ENCODE assay signal across 10 mouse cellular contexts in genomic region chr5:33104025-33104481, GRCm38 (mm10). TPM values are rescaled to one million over a fixed set of nuclear protein-coding genes. Genes with fewer than 3 reads are reported as not detected.
DNase-seq lines count a peak whose midpoint lies in the region; ATAC-seq and TF ChIP-seq lines count a peak whose summit lies in the region.
"Had no signal": no experiment of that assay in that cellular context is flagged by ENCODE, and none has a peak within 500 bp of the region (broad histone marks: within the 10 kb centered on the region; RNA-seq: fewer than 3 reads in every experiment).

TSS of gene Slc5a1 (plus strand) at chr5:33104219.

- H3K4me1 ChIP-seq in E14TG2a.4 (replicated peaks; ENCODE audit: low read depth, low read length): peaks cover 59% of the 10 kb centered on the region
- H3K4me1 ChIP-seq in embryonic facial prominence, embryonic 12.5 days: no peaks in the 10 kb centered on the region; the same call in 1 of the 2 replicates
- H3K4me1 ChIP-seq in kidney, adult 2 months (ENCODE audit: control insufficient read depth, insufficient read depth, low read length): peaks cover 2% of the 10 kb centered on the region; the same call in 1 of the 2 replicates
- H3K4me1 ChIP-seq in lung, postnatal 0 days (ENCODE audit: insufficient read depth, low read depth, low read length): no peaks in the 10 kb centered on the region

- no peak for TF ChIP-seq EP300 in lung, postnatal 0 days (IDR thresholded peaks at IDR 0.05)

- peaks cover 47% of the 10 kb centered on the region for H3K27me3 ChIP-seq in E14TG2a.4 (ENCODE audit: insufficient read depth, low read length)
- peaks cover 43% of the 10 kb centered on the region for H3K27me3 ChIP-seq in embryonic facial prominence, embryonic 12.5 days
- no peaks in the 10 kb centered on the region for H3K27me3 ChIP-seq in kidney, adult 2 months (replicated peaks; ENCODE audit: control insufficient read depth, insufficient read depth, low read length)
- no peaks in the 10 kb centered on the region for H3K27me3 ChIP-seq in lung, postnatal 0 days (replicated peaks; ENCODE audit: insufficient read depth, low read length)

- H3K4me2 ChIP-seq in embryonic facial prominence, embryonic 12.5 days (replicated peaks): peak within 1 kb of the TSS; percentile 34
- peak within 1 kb of the TSS; percentile 40 for H3K4me2 ChIP-seq in lung, postnatal 0 days (replicated peaks; ENCODE audit: low read depth, low read length)

- TF ChIP-seq CTCF in E14TG2a.4 (conservative IDR thresholded peaks at IDR 0.05; ENCODE audit: low read length): no peak
- TF ChIP-seq CTCF in kidney, adult 2 months (conservative IDR thresholded peaks at IDR 0.05; ENCODE audit: insufficient read depth, insufficient read length, low read depth, low read length): no peak
- TF ChIP-seq CTCF in lung, postnatal 0 days (IDR thresholded peaks at IDR 0.05): no peak

- no peaks in the 10 kb centered on the region for H3K36me3 ChIP-seq in E14TG2a.4 (ENCODE audit: insufficient read depth, low read length)
- H3K36me3 ChIP-seq in embryonic facial prominence, embryonic 12.5 days: no peaks in the 10 kb centered on the region
- H3K36me3 ChIP-seq in kidney, adult 2 months (ENCODE audit: control insufficient read depth, insufficient read depth, low read length): no peaks in the 10 kb centered on the region
- no peaks in the 10 kb centered on the region for H3K36me3 ChIP-seq in lung, postnatal 0 days (ENCODE audit: insufficient read depth, low read length)

- no peak for TF ChIP-seq POLR2A in kidney, adult 2 months (IDR thresholded peaks at IDR 0.05; ENCODE audit: low read depth, low read length)

- 10% methylated on average over 25 of the region's 25 CpGs for WGBS in embryonic facial prominence, embryonic 12.5 days
- 11% methylated on average over 25 of the region's 25 CpGs for WGBS in kidney, adult 2 months
- 11% methylated on average over 25 of the region's 25 CpGs for WGBS in lung, postnatal 0 days

- H3K9ac ChIP-seq in embryonic facial prominence, embryonic 12.5 days: no peak within 1 kb of the TSS
- H3K9ac ChIP-seq in lung, postnatal 0 days (replicated peaks; ENCODE audit: low read depth): no peak within 1 kb of the TSS

- peaks cover 5% of the 10 kb centered on the region; the same call in 1 of the 2 replicates for H3K9me3 ChIP-seq in E14TG2a.4 (ENCODE audit: low read length)
- no peaks in the 10 kb centered on the region for H3K9me3 ChIP-seq in embryonic facial prominence, embryonic 12.5 days
- no peaks in the 10 kb centered on the region for H3K9me3 ChIP-seq in lung, postnatal 0 days (ENCODE audit: low read length)

- DNase-seq in kidney, adult 2 months: peak; percentile 68
- DNase-seq in lung, postnatal 0 days (ENCODE audit: low spot score): peak; percentile 34
- no peak for DNase-seq in cerebellum, postnatal 36 days
- DNase-seq in c-Kit-positive CD71-positive TER-119-positive erythroid progenitor cells, embryonic 14.5 days (ENCODE audit: low spot score): no peak
- DNase-seq in adrenal gland, postnatal 4 days (ENCODE audit: low spot score in 2 of 2): no peak
- DNase-seq in thymus, postnatal 10 days (ENCODE audit: low spot score in 2 of 2): no peak
- DNase-seq: cerebellum, postnatal 14 days; heart, postnatal 36 days had no signal

- ATAC-seq in embryonic facial prominence, embryonic 12.5 days (ENCODE audit: insufficient number of reproducible peaks, insufficient read depth, low FRiP score, low TSS enrichment): no peak
- ATAC-seq in lung, postnatal 0 days: peak; percentile 65

- peak within 1 kb of the TSS; percentile 72 for H3K4me3 ChIP-seq in E14TG2a.4 (replicated peaks; ENCODE audit: low read length)
- H3K4me3 ChIP-seq in embryonic facial prominence, embryonic 12.5 days: peak within 1 kb of the TSS; percentile 13; the same call in 1 of the 2 replicates
- peak within 1 kb of the TSS; percentile 46 for H3K4me3 ChIP-seq in kidney, adult 2 months (ENCODE audit: insufficient read depth, low read depth, low read length)
- 0 out of 2 replicates have a peak within 1 kb of the TSS, but pooled peaks have one; percentile 12 for H3K4me3 ChIP-seq in lung, postnatal 0 days (ENCODE audit: low read depth, low read length)

- H3K27ac ChIP-seq in embryonic facial prominence, embryonic 12.5 days: no peak within 1 kb of the TSS
- H3K27ac ChIP-seq in kidney, adult 2 months (ENCODE audit: insufficient read depth, low read depth, low read length): peak within 1 kb of the TSS; percentile 7; the same call in 1 of the 2 replicates
- H3K27ac ChIP-seq in lung, postnatal 0 days (ENCODE audit: low read length): no peak within 1 kb of the TSS

RNA-seq across cellular contexts. Expression of gene Slc5a1, which starts in this region (rescaled TPM):
- 0.06 TPM in 1 of 2 replicates, not detected in the other for polyA plus RNA-seq in embryonic facial prominence, embryonic 12.5 days (2016; fragmentation: Nextera tagmentation; extraction: Ambion mirVana)
- 31.2 and 40.0 TPM in 2 replicates for polyA plus RNA-seq in kidney, adult 2 months (2012; rRNA removed)
- polyA plus RNA-seq in lung, postnatal 0 days (2015; fragmentation: Nextera tagmentation; extraction: Ambion mirVana): 2.2 and 5.4 TPM in 2 replicates
- total RNA-seq in adrenal gland, postnatal 4 days (2021): 1 to 10 TPM in 1 of 2 experiments, under 1 TPM in 1; 0.17 to 3.3 TPM

Comparison
In these comparisons a context has a peak if more than half of its experiments do, and no peak if none do; other contexts are left out.
1. H3K4me3 ChIP-seq: peak in every context shown above with its lines; median percentile 72 in E14TG2a.4; 46 in kidney, adult 2 months; 13 in embryonic facial prominence, embryonic 12.5 days; 12 in lung, postnatal 0 days.
2. DNase-seq: peak in kidney, adult 2 months (single experiment) and lung, postnatal 0 days (single experiment); none in cerebellum, postnatal 36 days (0 of 2), c-Kit-positive CD71-positive TER-119-positive erythroid progenitor cells, embryonic 14.5 days (single experiment), adrenal gland, postnatal 4 days (0 of 2) and thymus, postnatal 10 days (0 of 2).